Mouse (Mus musculus) large intestine, adult 2 months (tissue): ENCODE measurements around the gene Tomm40. TPM values are rescaled to one million over a fixed set of nuclear protein-coding genes. Genes with fewer than 3 reads are reported as not detected.

Experiments
- DNase-seq: peaks from one replicate; pipeline ENCODE4 v3.0.0-alpha.2; 2012; ENCODE audit warnings: low read depth, low spot score
- WGBS: fragments of 180-500 bp; shearing (Covaris S2); methylation state at CpG from one replicate; pipeline ENCODE4 v1.1.7; 2018; 5-methylcytosine and 5-hydroxymethylcytosine counted together
- polyA plus RNA-seq: library from polyadenylated mRNA; depleted of rRNA; stranded (reverse); fragments of >200 nt; gene quantifications from 2 replicates; pipeline ENCODE4 v1.2.3, GENCODE M21; 2012

Gene Tomm40
- polyA plus RNA-seq, 1 experiment = 115 TPM

- WGBS = under 1% methylated on average over 39 of the region's 39 CpGs
- no peak for DNase-seq
Measured at GRCm38 (mm10) chr7:19714836-19715235, 402 bp downstream of the Tomm40 start.

GRCm38 (mm10) chr7:19713598-19713997, 1.6 kb downstream of the Tomm40 start:
- WGBS = 81% methylated on average over 9 of the region's 9 CpGs

DNA sequence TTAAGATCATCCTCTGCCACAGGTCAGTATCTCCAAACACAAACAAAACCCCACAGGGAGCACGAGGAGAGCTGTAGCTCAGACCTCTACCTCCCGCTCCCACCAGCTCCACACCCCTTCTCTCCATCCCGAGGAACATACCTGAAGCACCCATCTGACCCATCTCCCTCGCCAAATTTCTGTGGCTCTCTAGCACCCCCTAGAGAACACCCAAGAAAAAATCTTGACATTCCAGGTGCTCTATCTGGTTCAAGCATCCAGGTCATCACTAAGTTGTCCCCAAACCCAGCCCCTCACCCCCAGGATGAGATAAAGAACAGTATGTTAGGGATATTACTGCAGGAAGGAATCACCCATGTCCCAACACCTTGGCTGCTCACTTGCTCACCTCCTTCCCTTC, 2.0 kb downstream of the Tomm40 start:
- DNase-seq = no peak
- 33% methylated on average over 4 of the region's 4 CpGs for WGBS

More at GRCm38 (mm10) chr7:19713598-19713997, 1.6 kb downstream of the Tomm40 start:
- DNase-seq = no peak

- 59% methylated on average over 4 of the region's 4 CpGs for WGBS
- no peak for DNase-seq
Measured at GRCm38 (mm10) chr7:19712414-19712813, 2.8 kb downstream of the Tomm40 start.

- no peak for DNase-seq
Measured at GRCm38 (mm10) chr7:19710650-19711049, 4.6 kb downstream of the Tomm40 start.

DNA sequence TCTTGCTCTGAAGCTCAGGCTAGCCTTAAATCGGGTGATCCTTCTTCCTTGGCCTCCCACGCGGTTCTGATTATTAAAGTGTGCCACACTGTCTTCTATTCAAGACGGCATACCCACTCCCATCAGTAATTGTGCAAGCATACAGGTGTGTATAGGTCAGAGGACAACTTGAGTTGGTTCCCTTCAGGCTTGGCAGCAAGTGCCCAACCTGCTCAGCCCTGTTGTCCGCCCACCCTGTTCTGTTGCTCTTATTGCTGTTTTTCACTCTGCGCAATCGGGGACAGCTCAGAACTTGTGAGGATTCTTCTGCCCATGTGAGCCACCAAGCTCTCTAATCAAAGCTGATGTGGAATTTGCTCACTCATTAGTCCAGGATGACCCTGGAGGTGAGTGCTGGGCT, 10.0 kb downstream of the Tomm40 start:
- WGBS = 91% methylated on average over 7 of the region's 7 CpGs
- DNase-seq = no peak

More at GRCm38 (mm10) chr7:19710650-19711049, 4.6 kb downstream of the Tomm40 start:
- WGBS = 91% methylated on average over 10 of the region's 10 CpGs

GRCm38 (mm10) chr7:19704475-19704874, 10.8 kb downstream of the Tomm40 start:
- 91% methylated on average over 4 of the region's 4 CpGs for WGBS
- no peak for DNase-seq

GRCm38 (mm10) chr7:19702859-19703555, 12.2 kb downstream of the Tomm40 start:
- WGBS = 92% methylated on average over 16 of the region's 16 CpGs
- DNase-seq = no peak

DNA sequence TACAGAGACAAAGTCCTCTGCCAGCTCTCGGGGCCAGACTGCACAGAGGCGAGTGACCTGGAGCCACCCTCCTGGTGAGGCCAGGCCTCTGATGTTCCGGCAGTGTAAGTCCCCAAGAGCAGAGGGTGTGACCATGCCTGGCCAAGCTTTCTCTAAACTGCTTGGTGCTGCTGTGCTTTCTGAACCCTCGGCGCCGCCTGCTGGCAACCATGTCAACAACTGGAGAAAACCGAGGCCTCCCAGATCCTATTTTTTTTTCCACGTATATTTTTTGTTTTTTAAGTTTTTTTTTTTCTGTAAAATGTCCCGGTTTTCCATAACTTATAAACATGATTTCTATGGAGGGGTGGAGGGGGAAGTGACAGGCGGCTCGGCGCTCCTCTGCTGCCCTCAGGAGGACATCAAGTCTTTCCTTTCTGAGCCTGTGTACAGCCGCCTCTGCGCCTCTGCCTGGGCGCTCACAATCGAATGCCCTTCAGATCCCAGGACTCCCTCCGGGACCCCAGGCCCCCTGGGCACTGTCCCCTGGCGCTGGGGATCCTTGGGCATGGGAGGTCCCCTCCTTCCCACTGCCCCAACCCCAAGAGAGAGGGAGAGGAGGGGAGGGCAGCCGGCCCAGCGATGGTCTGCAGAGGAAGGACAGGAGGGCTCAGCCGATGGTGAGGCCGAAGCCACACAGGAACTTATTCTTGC, 14.0 kb downstream of the Tomm40 start:
- DNase-seq = peak; percentile 75

GRCm38 (mm10) chr7:19700299-19701068, 14.8 kb downstream of the Tomm40 start:
- peak; percentile 25 for DNase-seq
- 23% methylated on average over 12 of the region's 12 CpGs for WGBS

More for the DNA sequence above, 14.0 kb downstream of the Tomm40 start:
- 26% methylated on average over 22 of the region's 22 CpGs for WGBS

- DNase-seq = no peak
- 76% methylated on average over 4 of the region's 4 CpGs for WGBS
Measured at GRCm38 (mm10) chr7:19699827-19700148, 15.4 kb downstream of the Tomm40 start.

GRCm38 (mm10) chr7:19698907-19699826, 16.1 kb downstream of the Tomm40 start, which contains the start of gene Apoe:
Gene Apoe (minus strand): TSS chr7:19699188.
- 33% methylated on average over 20 of the region's 20 CpGs for WGBS
- no peak for DNase-seq

- DNase-seq = no peak
- 13% methylated on average over 28 of the region's 28 CpGs for WGBS
Measured at GRCm38 (mm10) chr7:19697949-19698906, 17.0 kb downstream of the Tomm40 start.

DNA sequence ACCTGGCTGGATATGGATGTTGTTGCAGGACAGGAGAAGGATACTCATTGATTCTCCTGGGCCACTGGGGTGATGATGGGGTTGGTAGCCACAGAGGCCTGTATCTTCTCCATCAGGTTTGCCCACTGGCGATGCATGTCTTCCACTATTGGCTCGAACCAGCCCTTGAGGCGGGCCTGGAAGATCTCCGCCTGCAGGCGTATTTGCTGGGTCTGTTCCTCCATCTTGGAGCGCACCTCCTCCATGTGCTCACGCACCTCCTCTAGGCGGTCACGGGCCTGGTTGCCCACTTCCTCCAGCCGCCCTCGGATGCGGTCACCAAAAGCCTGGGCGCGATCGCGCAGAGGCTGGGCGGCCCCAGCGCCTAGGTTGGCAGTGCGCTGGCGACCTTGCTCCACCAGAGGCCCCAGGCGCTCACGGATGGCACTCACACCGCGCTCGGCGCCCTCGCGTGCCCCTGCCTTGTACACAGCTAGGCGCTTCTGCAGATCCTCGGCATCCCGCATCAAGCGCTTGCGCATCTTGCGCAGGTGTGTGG, 18.8 kb downstream of the Tomm40 start:
- WGBS = 97% methylated on average over 34 of the region's 34 CpGs
- DNase-seq = no peak

DNA sequence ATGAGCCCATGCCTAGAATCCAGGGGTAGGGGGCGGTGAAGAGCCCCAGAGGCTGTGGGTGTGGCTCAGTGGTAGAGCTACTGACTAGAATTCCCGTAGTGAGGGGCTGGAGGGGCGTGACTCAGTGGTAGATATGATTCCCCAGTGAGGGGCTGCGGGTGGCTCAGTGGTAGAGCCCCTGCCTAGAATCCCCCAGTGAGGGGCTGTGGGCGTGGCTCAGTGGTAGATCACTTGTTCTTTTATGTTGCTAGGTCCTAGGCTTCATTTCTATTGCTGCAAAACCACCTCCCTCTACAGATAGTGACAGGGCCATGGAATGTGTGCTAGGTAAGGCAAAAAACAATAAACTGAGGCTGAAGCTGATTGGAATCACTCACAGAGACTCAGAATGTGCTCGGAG, 19.4 kb downstream of the Tomm40 start:
- WGBS = 90% methylated on average over 6 of the region's 6 CpGs

GRCm38 (mm10) chr7:19695213-19695594, 20.0 kb downstream of the Tomm40 start:
- DNase-seq = no peak
- 36% methylated on average over 8 of the region's 8 CpGs for WGBS

More for the DNA sequence above, 19.4 kb downstream of the Tomm40 start:
- DNase-seq = no peak

DNA sequence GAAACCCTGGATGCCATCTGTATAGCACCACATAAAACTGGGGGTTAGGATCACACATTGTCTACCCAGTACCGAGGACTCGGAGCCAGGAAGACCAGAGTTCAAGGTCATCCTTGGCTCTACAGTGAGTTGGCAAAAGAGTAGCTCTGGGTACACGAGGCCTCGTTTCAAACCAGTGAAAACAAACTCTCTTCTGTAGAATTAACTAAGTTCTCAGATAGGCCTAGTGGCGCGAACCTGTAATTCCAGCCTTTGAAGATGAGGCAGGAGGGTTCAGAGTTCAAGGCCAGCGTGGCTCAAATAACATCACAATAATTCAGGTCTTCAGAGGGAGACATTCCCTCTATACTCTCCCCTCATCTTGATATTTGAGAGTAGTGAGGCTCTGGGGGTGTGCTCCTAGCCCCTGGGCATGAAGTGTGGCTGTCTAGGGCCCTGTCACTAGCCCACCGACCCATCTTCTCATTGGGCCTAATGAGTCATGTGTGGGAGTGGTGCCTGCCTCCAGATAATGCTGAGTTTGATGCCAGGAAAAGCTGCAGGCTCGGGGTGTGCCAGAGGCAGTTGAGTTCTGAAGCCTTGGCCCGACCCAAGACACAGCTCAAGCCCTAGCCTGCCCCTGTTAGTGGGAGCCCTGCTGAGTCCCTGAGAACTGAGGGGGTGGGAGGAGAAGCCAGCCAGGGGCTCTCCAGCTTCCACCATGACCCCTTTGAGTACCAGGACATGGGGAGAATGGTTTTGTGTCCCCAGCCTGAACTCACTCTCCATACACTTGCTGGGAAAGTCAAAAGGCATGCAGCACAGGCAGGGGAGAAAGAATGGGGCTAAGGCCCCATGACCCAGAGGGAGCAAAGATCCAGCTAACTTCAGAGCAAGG, 20.7 kb downstream of the Tomm40 start:
- WGBS = 61% methylated on average over 10 of the region's 10 CpGs
- no peak for DNase-seq
